Mouse (Mus musculus) lung, postnatal 0 days (tissue): ENCODE measurements around the gene Nuak1. TPM values are rescaled to one million over a fixed set of nuclear protein-coding genes. Genes with fewer than 3 reads are reported as not detected.
"Not testable (repeated sequence)": the region's sequence is repeated elsewhere in the genome, so short reads cannot be mapped to it uniquely, and the experiment has no call there.

ENCODE experiments used
- ATAC-seq: fragments of 200-750 bp; cut with Nextera tagmentation; 2 replicates; pipeline ENCODE4 v1.8.0; 2017; ENCODE audit warnings: moderate library complexity
- DNase-seq: peaks from one replicate; pipeline ENCODE4 v3.0.0-alpha.2; 2016; ENCODE audit warnings: low spot score
- H3K27ac ChIP-seq: fragments of 300-500 bp; sonication (generic); 2 replicates; pipeline ENCODE4 v1.5.1; 2014; ENCODE audit warnings: antibody characterized with exemption, mild to moderate bottlenecking, low read length, mixed read lengths
- H3K27me3 ChIP-seq: fragments of 300-500 bp; sonication (generic); replicated peaks from 2 replicates; pipeline ENCODE4 v1.6.1; 2014; ENCODE audit warnings: low read length, mixed read lengths; ENCODE audit not compliant: insufficient read depth
- H3K36me3 ChIP-seq: fragments of 300-500 bp; sonication (generic); 2 replicates; pipeline ENCODE4 v1.6.1; 2014; ENCODE audit warnings: low read length, mixed read lengths; ENCODE audit not compliant: insufficient read depth
- H3K4me1 ChIP-seq: fragments of 300-500 bp; sonication (generic); 2 replicates; pipeline ENCODE4 v1.6.1; 2014; ENCODE audit warnings: antibody characterized with exemption, low read depth, low read length, mixed read lengths; ENCODE audit not compliant: insufficient read depth
- H3K4me2 ChIP-seq: fragments of 300-500 bp; sonication (generic); replicated peaks from 2 replicates; pipeline ENCODE4 v1.6.1; 2014; ENCODE audit warnings: low read depth, mild to moderate bottlenecking, low read length, moderate library complexity, mixed read lengths
- H3K4me3 ChIP-seq: fragments of 300-500 bp; sonication (generic); 2 replicates; pipeline ENCODE4 v1.5.1; 2014; ENCODE audit warnings: low read depth, low read length
- H3K9ac ChIP-seq: fragments of 300-500 bp; sonication (generic); replicated peaks from 2 replicates; pipeline ENCODE4 v1.6.1; 2014; ENCODE audit warnings: low read depth, mild to moderate bottlenecking
- H3K9me3 ChIP-seq: fragments of 300-500 bp; sonication (generic); 2 replicates; pipeline ENCODE4 v1.6.1; 2016; ENCODE audit warnings: low read length, mixed read lengths
- CTCF ChIP-seq: IDR thresholded peaks from 2 replicates; pipeline ENCODE4 v1.5.1; 2016; ENCODE audit warnings: antibody characterized with exemption, mild to moderate bottlenecking
- EP300 ChIP-seq: IDR thresholded peaks from 2 replicates; pipeline ENCODE4 v1.6.1; 2016; ENCODE audit warnings: antibody characterized with exemption, mild to moderate bottlenecking, control low read depth
- WGBS: fragments of 180-500 bp; shearing (Covaris S2); extraction: QIAGEN DNeasy Blood & Tissue Kit; methylation state at CpG from one replicate; pipeline ENCODE4 v1.1.7; 2014; 5-methylcytosine and 5-hydroxymethylcytosine counted together
- polyA plus RNA-seq: library from polyadenylated mRNA; unstranded; fragments of >200 nt; fragmentation: Nextera tagmentation; extraction: Ambion mirVana; gene quantifications from 2 replicates; pipeline ENCODE4 v1.2.1, GENCODE M21; 2015

The Nuak1 gene
- 2.2 and 2.3 TPM in 2 replicates for polyA plus RNA-seq

DNA sequence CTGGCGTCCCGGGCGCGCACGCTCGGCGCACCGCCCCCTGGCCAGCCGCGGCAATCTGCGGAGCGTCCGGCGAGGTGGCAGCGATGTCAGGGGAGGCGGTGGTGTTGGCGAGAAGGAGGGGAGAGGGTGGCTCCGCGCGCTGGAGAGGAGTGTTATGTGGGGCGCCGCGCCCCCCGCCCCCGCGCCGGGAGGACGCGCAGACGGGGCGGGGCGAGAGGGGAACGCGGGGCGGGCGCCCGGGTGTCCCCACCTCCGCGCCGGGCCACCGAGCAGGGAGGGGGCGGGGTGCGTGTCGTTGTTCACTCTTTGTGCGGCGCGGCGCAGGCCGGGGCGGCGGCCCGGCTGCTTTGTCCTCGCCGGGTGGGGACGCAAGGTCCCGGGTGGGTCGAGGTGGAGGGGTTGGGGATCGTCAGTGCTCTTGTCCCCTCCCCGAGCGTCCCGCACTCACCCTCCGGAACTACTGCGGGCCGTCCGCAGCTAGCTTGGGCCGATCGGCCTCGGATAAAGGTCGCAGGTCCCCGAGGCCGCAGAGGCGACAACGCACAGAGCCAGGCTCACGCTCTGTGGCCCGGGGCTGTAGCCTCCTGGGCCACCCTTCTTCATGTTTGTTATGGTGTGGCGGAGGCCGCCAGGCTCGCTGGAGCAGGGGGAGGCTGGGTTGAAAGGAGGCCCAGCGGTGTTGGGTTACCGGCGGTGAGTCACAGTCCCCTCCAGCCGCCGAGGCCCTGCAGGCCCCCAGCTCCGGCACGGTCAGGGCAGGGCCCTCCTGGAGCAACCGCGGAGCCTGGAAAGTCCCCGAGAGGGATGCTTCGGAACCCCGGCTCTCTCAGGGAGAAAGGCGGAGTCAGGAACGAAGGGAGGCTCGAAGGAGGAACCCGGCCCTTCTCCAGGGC is at the start of gene Nuak1:
Gene Nuak1 (minus strand): TSS at position 57 of the 893 bp plus-strand sequence.
- peak within 1 kb of the TSS; percentile 94 for H3K4me2 ChIP-seq
- WGBS: 2% methylated on average over 57 of the region's 94 CpGs
- peak within 1 kb of the TSS; percentile 92 for H3K9ac ChIP-seq
- no peaks in the 10 kb centered on the region for H3K36me3 ChIP-seq
- H3K27ac ChIP-seq: peak within 1 kb of the TSS; percentile 98
- peaks cover 17% of the 10 kb centered on the region; the same call in 1 of the 2 replicates for H3K4me1 ChIP-seq
- no peaks in the 10 kb centered on the region for H3K9me3 ChIP-seq
- peak within 1 kb of the TSS; percentile 71 for H3K4me3 ChIP-seq
- no peaks in the 10 kb centered on the region for H3K27me3 ChIP-seq
- DNase-seq (peak; percentile 96), ATAC-seq (peak; percentile 94)
- TF ChIP-seq EP300 (no peak), CTCF (peak; percentile 42)

DNA sequence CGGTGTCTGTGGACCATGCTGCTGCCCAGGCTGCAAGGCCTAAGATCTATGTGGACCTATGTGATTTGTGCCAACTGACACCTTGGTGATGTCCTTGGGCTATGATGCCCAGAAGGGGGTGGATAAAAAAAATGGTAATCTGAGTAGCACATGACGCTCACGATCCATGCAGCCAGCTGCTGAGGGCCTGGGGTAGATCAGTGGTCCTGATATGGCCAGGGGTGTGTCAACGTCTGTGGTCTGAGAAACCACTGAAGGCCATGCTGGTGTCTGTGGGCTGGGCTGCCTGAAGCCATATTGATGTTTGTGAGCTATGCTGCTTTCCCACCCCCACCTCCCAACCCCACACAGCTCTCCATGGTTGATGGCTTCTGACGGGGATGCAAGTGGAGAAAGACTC is 49.7 kb upstream of the Nuak1 start:
- no peak overlapping the region for H3K9ac ChIP-seq
- no peaks in the 10 kb centered on the region for H3K36me3 ChIP-seq
- no peaks in the 10 kb centered on the region for H3K9me3 ChIP-seq
- no peak overlapping the region for H3K4me3 ChIP-seq
- TF ChIP-seq EP300: no peak
- TF ChIP-seq CTCF: no peak
- no peaks in the 10 kb centered on the region for H3K27me3 ChIP-seq
- ATAC-seq (no peak), DNase-seq (no peak)
- WGBS: 86% methylated on average over 5 of the region's 5 CpGs
- no peak overlapping the region for H3K4me2 ChIP-seq
- no peak overlapping the region for H3K27ac ChIP-seq
- H3K4me1 ChIP-seq: no peaks in the 10 kb centered on the region

DNA sequence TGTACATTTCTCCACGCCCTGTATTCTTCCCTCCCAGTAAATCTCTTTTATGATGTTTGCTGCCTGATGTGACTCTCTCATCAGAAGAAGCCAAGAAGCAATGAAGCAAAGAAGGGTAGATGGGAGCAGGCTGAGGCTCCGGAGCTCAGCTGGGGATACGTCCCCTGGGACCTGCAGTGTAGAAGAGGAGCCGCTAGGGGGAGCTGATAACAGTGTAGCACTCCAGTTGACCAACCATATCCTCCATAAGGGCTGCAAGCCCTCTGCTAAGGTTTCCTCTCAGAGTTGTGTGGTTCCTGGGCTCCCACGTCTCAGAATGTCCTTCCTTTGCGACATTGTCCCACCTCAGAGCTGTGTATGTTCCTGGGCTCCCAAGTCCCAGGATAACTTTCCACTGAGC is 47.9 kb upstream of the Nuak1 start:
- Histone ChIP-seq H3K27ac (no peak overlapping the region), H3K4me3 (no peak overlapping the region), H3K4me1 (no peaks in the 10 kb centered on the region), H3K27me3 (no peaks in the 10 kb centered on the region), H3K9me3 (no peaks in the 10 kb centered on the region), H3K9ac (no peak overlapping the region), H3K4me2 (no peak overlapping the region), H3K36me3 (no peaks in the 10 kb centered on the region)
- no peak for TF ChIP-seq EP300
- peak; percentile 77 for TF ChIP-seq CTCF
- 55% methylated on average over 6 of the region's 6 CpGs for WGBS
- ATAC-seq (no peak), DNase-seq (peak; percentile 71)

GRCm38 (mm10) chr10:84484661-84485060 is 44.3 kb upstream of the Nuak1 start:
- DNase-seq: no peak
- Histone ChIP-seq H3K9ac (no peak overlapping the region), H3K36me3 (no peaks in the 10 kb centered on the region), H3K27me3 (no peaks in the 10 kb centered on the region), H3K9me3 (no peaks in the 10 kb centered on the region), H3K4me2 (no peak overlapping the region), H3K27ac (no peak overlapping the region), H3K4me3 (no peak overlapping the region), H3K4me1 (no peaks in the 10 kb centered on the region)
- 5% methylated on average over 1 of the region's 1 CpGs for WGBS
- TF ChIP-seq EP300 (no peak), CTCF (no peak)
- no peak for ATAC-seq

- Histone ChIP-seq H3K27ac (no peak overlapping the region), H3K36me3 (no peaks in the 10 kb centered on the region), H3K9me3 (no peaks in the 10 kb centered on the region), H3K4me1 (no peaks in the 10 kb centered on the region), H3K27me3 (no peaks in the 10 kb centered on the region), H3K4me3 (no peak overlapping the region), H3K9ac (no peak overlapping the region), H3K4me2 (no peak overlapping the region)
- ATAC-seq: no peak; the same call in 1 of the 2 replicates
- 64% methylated on average over 3 of the region's 3 CpGs for WGBS
- TF ChIP-seq CTCF: no peak
- no peak for TF ChIP-seq EP300
- peak; percentile 28 for DNase-seq
These were observed 43.2 kb upstream of the Nuak1 start for GRCm38 (mm10) chr10:84483553-84483952.

DNA sequence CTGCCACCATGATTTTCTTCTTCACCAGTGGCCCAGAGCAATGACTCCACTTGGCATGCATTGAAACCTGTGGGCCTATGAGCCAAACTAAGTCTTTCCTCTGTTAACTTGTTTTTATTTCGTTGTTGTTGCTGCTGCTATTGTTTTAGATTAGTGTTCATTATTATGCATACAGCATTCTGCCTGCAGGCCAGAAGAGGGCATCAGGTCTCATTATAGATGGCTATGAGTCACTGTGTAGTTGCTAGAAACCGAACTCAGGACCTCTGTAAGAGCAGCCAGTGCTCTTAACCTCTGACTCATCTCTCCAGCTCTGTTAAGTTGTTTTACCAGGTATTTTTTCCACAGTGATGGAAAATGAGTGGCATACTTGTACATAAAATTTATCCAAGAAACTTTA is 42.7 kb upstream of the Nuak1 start:
- TF ChIP-seq CTCF (peak; percentile 3; the same call in 1 of the 2 replicates), EP300 (no peak)
- H3K4me3 ChIP-seq: no peak overlapping the region
- 79% methylated on average over 2 of the region's 2 CpGs for WGBS
- ATAC-seq: no peak
- H3K4me2 ChIP-seq: no peak overlapping the region
- H3K27me3 ChIP-seq: no peaks in the 10 kb centered on the region
- H3K4me1 ChIP-seq: no peaks in the 10 kb centered on the region
- no peaks in the 10 kb centered on the region for H3K36me3 ChIP-seq
- no peak for DNase-seq
- no peak overlapping the region for H3K9ac ChIP-seq
- no peaks in the 10 kb centered on the region for H3K9me3 ChIP-seq
- no peak overlapping the region for H3K27ac ChIP-seq

DNA sequence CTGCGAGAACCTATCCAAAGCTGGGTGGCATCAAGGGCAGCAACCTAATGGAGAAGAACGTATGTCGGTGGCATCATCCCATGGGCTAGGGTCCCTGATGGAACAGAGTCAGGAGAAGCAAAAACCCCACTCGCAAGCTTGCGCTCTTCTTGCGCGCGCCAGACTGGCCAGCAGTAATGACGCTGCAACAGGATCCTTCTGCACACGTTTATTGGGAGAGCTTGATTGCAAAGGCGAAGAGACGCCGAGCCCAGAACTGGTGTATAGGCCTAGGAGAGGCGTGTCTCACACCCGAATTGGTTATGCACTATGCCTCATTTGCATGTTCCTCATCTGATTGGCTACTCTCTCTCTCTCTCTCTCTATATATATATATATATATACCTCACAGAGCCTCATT is 42.0 kb upstream of the Nuak1 start:
- not testable (repeated sequence) for H3K4me1 ChIP-seq, H3K36me3 ChIP-seq, ATAC-seq, H3K27ac ChIP-seq, DNase-seq, H3K4me3 ChIP-seq, H3K9ac ChIP-seq, H3K4me2 ChIP-seq, H3K27me3 ChIP-seq, H3K9me3 ChIP-seq
- 87% methylated on average over 15 of the region's 15 CpGs for WGBS
